Mouse (Mus musculus) lung, embryonic 14.5 days (tissue): Measurements from ENCODE around the gene Nfix. TPM values are rescaled to one million over a fixed set of nuclear protein-coding genes. Genes with fewer than 3 reads are reported as not detected.
A peak's percentile ranks its signal among the peaks of the same experiment; 100 is the strongest.

ENCODE experiments used
- ATAC-seq: fragments of 200-750 bp; cut with Nextera tagmentation; 2 replicates; pipeline ENCODE4 v1.8.0; 2017; ENCODE audit warnings: mild to moderate bottlenecking, moderate TSS enrichment, moderate library complexity; ENCODE audit not compliant: insufficient read depth
- DNase-seq: peaks from one replicate; pipeline ENCODE4 v3.0.0-alpha.2; 2015
- H3K27ac ChIP-seq: fragments of 300-500 bp; sonication (generic); 2 replicates; pipeline ENCODE4 v1.5.1; 2014; ENCODE audit warnings: low read depth, mild to moderate bottlenecking, moderate library complexity
- H3K27me3 ChIP-seq: fragments of 300-500 bp; sonication (generic); 2 replicates; pipeline ENCODE4 v1.6.1; 2014; ENCODE audit warnings: low read length, control low read depth; ENCODE audit not compliant: insufficient read depth
- H3K36me3 ChIP-seq: fragments of 300-500 bp; sonication (generic); 2 replicates; pipeline ENCODE4 v1.6.1; 2014; ENCODE audit warnings: control low read depth; ENCODE audit not compliant: insufficient read depth
- H3K4me1 ChIP-seq: fragments of 300-500 bp; sonication (generic); 2 replicates; pipeline ENCODE4 v1.6.1; 2014; ENCODE audit warnings: antibody characterized with exemption, control low read depth; ENCODE audit not compliant: insufficient read depth
- H3K4me2 ChIP-seq: fragments of 300-500 bp; sonication (generic); 2 replicates; pipeline ENCODE4 v1.6.1; 2014; ENCODE audit warnings: mild to moderate bottlenecking
- H3K4me3 ChIP-seq: fragments of 300-500 bp; sonication (generic); 2 replicates; pipeline ENCODE4 v1.5.1; 2014; ENCODE audit warnings: low read depth, low read length
- H3K9ac ChIP-seq: fragments of 300-500 bp; sonication (generic); 2 replicates; pipeline ENCODE4 v1.6.1; 2014
- H3K9me3 ChIP-seq: fragments of 300-500 bp; sonication (generic); 2 replicates; pipeline ENCODE4 v1.6.1; 2016; ENCODE audit warnings: low read depth, low read length, control low read depth
- CTCF ChIP-seq: IDR thresholded peaks from 2 replicates; pipeline ENCODE4 v1.5.1; 2016; ENCODE audit warnings: antibody characterized with exemption, low read depth
- WGBS: fragments of 180-500 bp; shearing (Covaris S2); extraction: QIAGEN DNeasy Blood & Tissue Kit; methylation state at CpG from one replicate; pipeline ENCODE4 v1.1.7; 2014; 5-methylcytosine and 5-hydroxymethylcytosine counted together
- polyA plus RNA-seq: library from polyadenylated mRNA; unstranded; fragments of >200 nt; fragmentation: Nextera tagmentation; extraction: Ambion mirVana; gene quantifications from 2 replicates; pipeline ENCODE4 v1.2.1, GENCODE M21; 2014

The Nfix gene
- polyA plus RNA-seq, 1 experiment from 2014 or later = 42.3 TPM

DNA sequence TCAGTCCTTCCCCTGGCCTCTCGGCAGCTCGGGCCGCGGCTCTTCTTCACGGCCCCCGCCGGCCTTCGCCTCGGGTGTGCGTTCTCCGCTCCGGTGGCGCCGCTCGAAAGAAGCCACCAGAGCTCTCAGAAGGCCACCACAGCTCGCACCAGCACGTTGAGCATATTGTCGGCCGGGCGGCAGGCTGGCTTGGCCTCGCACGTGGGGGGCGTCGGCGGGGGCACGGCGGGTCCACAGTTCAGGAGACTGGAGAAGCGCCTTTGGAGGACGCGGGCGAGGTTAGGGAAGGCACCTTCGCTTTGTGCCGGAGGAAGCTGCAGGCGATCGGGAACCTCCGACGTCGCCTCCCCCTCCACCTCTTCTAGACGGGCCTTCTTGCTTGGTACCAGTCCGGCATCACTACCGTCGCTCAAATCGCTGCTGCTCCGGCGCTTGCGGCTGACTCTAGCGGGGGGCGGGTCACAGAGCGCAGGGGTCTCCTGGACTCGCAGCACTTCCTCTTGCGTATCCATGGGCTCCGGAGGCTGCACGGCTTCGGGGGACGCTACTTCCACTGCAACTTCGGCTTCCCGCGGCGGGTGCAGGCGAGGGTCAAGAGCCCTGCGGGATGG, 138.1 kb downstream of the Nfix start:
- no peaks in the 10 kb centered on the region for H3K9me3 ChIP-seq
- peaks cover 20% of the 10 kb centered on the region for H3K4me1 ChIP-seq
- H3K27ac ChIP-seq = peak overlapping the region; percentile 97
- under 1% methylated on average over 61 of the region's 61 CpGs for WGBS
- peak overlapping the region; percentile 93 for H3K9ac ChIP-seq
- H3K4me2 ChIP-seq = peak overlapping the region; percentile 89
- no peaks in the 10 kb centered on the region for H3K36me3 ChIP-seq
- H3K4me3 ChIP-seq = peak overlapping the region; percentile 86
- H3K27me3 ChIP-seq = no peaks in the 10 kb centered on the region
- 0 out of 2 replicates have a peak, but pooled peaks have one; percentile 4 for ATAC-seq
- TF ChIP-seq CTCF = no peak
- peak; percentile 62 for DNase-seq

DNA sequence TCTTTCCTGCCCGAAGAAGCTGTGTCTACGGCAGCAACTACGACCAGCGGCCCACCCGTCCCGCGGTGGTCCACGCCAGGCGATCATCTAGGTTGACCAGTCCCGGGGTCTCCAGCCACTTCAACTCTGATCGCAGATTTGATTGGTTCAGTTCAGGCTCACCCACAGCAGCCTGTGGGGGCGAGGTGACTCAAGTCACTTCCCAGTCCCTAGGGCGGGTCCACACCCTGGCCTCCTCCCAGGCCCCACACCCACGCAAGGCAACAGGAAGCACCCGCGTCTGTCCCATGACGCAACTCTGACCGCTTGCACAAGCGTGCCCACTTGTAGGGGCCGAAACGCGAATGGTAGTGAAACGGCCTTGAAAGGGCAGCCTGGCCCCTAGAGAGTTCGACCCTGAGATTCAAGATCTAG, 138.7 kb downstream of the Nfix start:
- Histone ChIP-seq H3K36me3 (no peaks in the 10 kb centered on the region), H3K27ac (peak overlapping the region; percentile 97), H3K4me1 (peaks cover 26% of the 10 kb centered on the region), H3K9ac (peak overlapping the region; percentile 93), H3K4me2 (peak overlapping the region; percentile 89), H3K27me3 (no peaks in the 10 kb centered on the region), H3K4me3 (peak overlapping the region; percentile 86), H3K9me3 (no peaks in the 10 kb centered on the region)
- under 1% methylated on average over 24 of the region's 24 CpGs for WGBS
- 0 out of 2 replicates have a peak, but pooled peaks have one; percentile 4 for ATAC-seq
- TF ChIP-seq CTCF = no peak
- peak; percentile 84 for DNase-seq

- H3K4me1 ChIP-seq = peaks cover 30% of the 10 kb centered on the region
- peak; percentile 72 for DNase-seq
These were observed 139.2 kb downstream of the Nfix start for GRCm38 (mm10) chr8:84660819-84661457.

GRCm38 (mm10) chr8:84659936-84660818, 140.0 kb downstream of the Nfix start:
- Histone ChIP-seq H3K9ac (peak overlapping the region; percentile 93), H3K4me1 (peaks cover 28% of the 10 kb centered on the region), H3K9me3 (no peaks in the 10 kb centered on the region), H3K4me2 (peak overlapping the region; percentile 89), H3K4me3 (peak overlapping the region; percentile 86), H3K27me3 (no peaks in the 10 kb centered on the region), H3K36me3 (no peaks in the 10 kb centered on the region), H3K27ac (peak overlapping the region; percentile 97)
- DNase-seq (peak; percentile 82), ATAC-seq (no peak)
- 3% methylated on average over 33 of the region's 33 CpGs for WGBS
- TF ChIP-seq CTCF = no peak

More at GRCm38 (mm10) chr8:84660819-84661457, 139.2 kb downstream of the Nfix start:
- H3K27ac ChIP-seq = peak overlapping the region; percentile 97
- TF ChIP-seq CTCF = no peak
- WGBS = under 1% methylated on average over 20 of the region's 20 CpGs
- peak overlapping the region; percentile 89 for H3K4me2 ChIP-seq
- H3K4me3 ChIP-seq = peak overlapping the region; percentile 86
- no peaks in the 10 kb centered on the region for H3K9me3 ChIP-seq
- no peak for ATAC-seq
- no peaks in the 10 kb centered on the region for H3K36me3 ChIP-seq
- peak overlapping the region; percentile 93 for H3K9ac ChIP-seq
- H3K27me3 ChIP-seq = no peaks in the 10 kb centered on the region

GRCm38 (mm10) chr8:84658951-84659350, 141.2 kb downstream of the Nfix start:
- Histone ChIP-seq H3K36me3 (no peaks in the 10 kb centered on the region), H3K9ac (no peak overlapping the region), H3K27me3 (no peaks in the 10 kb centered on the region), H3K27ac (peak overlapping the region; percentile 97; the same call in 1 of the 2 replicates), H3K4me1 (peaks cover 35% of the 10 kb centered on the region), H3K4me3 (no peak overlapping the region), H3K9me3 (no peaks in the 10 kb centered on the region), H3K4me2 (peak overlapping the region; percentile 89)
- ATAC-seq (no peak), DNase-seq (no peak)
- no peak for TF ChIP-seq CTCF
- 76% methylated on average over 1 of the region's 1 CpGs for WGBS

DNA sequence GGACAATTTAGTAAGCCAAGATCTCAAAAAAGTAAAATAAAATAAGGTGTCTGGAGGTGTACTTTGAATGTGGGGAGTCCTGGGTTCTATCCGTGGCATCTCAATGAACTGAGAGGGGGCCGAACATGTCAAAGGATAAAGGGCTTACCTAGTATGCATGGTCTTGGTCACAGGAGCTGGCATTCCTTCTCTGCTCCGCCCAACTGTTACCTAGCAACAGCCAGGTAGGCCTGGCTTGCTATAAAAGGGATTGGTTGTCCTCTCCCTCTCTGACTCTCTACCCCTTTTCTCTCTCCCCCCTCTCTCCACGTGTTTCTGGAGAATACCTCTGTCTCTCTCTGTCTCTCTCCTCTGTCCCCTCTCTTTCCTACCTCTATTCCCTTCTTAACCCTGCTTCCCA, 142.5 kb downstream of the Nfix start:
- 38% methylated on average over 4 of the region's 4 CpGs for WGBS
- H3K9me3 ChIP-seq = no peaks in the 10 kb centered on the region
- H3K4me2 ChIP-seq = peak overlapping the region; percentile 91; the same call in 1 of the 2 replicates

DNA sequence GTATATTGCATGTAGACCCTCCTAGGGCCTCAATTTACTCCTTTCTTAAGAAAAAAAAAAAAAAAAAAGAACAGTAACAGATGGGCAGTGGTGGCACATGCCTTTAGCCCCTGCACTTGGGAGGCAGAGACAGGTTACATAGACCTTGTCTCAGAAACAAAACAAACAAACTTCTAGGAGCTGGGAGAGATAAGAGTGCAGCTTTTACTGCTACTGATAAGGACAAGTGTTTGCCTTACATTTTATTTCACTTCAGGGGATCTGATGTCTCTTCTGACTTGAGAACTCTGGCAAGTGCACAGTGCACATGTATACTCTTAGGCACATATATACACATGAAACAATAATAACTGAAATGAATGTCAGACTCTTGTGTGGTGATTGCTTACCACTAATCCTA, 142.9 kb downstream of the Nfix start:
- H3K4me1 ChIP-seq = peaks cover 32% of the 10 kb centered on the region
- peak overlapping the region; percentile 91 for H3K4me2 ChIP-seq
- peak overlapping the region; percentile 99 for H3K27ac ChIP-seq
- peak overlapping the region; percentile 39 for H3K4me3 ChIP-seq
- no peaks in the 10 kb centered on the region for H3K9me3 ChIP-seq
- TF ChIP-seq CTCF = no peak
- no peaks in the 10 kb centered on the region for H3K27me3 ChIP-seq
- ATAC-seq = no peak
- H3K36me3 ChIP-seq = no peaks in the 10 kb centered on the region
- no peak for DNase-seq
- H3K9ac ChIP-seq = peak overlapping the region; percentile 71; the same call in 1 of the 2 replicates

More for the DNA sequence above, 142.5 kb downstream of the Nfix start:
- H3K27me3 ChIP-seq = no peaks in the 10 kb centered on the region
- DNase-seq (peak; percentile 53), ATAC-seq (no peak)
- H3K27ac ChIP-seq = peak overlapping the region; percentile 99
- H3K9ac ChIP-seq = no peak overlapping the region
- no peaks in the 10 kb centered on the region for H3K36me3 ChIP-seq
- H3K4me3 ChIP-seq = no peak overlapping the region
- H3K4me1 ChIP-seq = peaks cover 32% of the 10 kb centered on the region
- no peak for TF ChIP-seq CTCF
